Mouse (Mus musculus) lung, postnatal 25 days (tissue): Measurements from ENCODE around the gene Pnp.
"Not testable (repeated sequence)": the region's sequence is repeated elsewhere in the genome, so short reads cannot be mapped to it uniquely, and the experiment has no call there.

ENCODE experiments used
- DNase-seq: peaks from one replicate; pipeline ENCODE4 v3.0.0; 2022; ENCODE audit warnings: low spot score

Pnp gene

DNA sequence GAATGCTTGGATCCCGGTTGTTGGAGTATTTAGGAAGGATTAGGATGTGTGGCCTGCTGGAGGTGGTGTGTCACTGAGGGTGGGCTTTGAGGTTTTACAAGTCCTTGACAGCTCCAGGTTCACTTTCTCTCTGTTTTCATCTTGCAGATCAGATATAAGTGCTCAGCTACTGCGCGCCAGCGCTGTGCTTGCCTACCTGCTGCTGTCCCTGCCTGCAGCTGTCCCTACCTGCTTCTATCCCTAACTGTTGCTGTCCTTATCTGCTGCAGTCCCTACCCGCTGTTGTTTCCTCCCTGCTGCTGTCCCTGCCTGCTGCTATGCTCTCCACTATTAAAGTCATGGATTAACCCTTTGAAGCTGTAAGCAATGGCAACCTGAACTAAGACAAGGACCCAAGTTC is 44.1 kb downstream of the Pnp start:
- DNase-seq = no peak

DNA sequence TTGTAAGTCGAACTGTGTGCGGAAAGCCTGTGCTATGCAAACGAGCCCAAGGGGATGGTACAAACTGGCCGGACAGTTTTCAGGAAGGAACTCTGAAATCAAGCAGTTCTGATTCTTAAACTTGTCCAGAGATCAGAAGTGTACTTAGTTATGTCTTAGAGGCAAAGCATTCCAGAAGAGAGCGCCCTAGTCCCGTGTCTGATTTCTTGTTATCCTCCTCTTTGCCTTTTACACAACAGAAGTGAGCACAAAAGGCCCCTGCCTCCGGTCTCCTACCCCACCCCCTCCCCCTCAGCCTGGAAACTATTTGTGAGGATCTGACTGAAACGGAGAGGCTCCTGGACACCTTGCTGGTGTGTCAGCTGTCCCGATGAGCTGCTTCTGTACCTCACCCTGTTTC is 45.8 kb downstream of the Pnp start:
- no peak for DNase-seq

DNA sequence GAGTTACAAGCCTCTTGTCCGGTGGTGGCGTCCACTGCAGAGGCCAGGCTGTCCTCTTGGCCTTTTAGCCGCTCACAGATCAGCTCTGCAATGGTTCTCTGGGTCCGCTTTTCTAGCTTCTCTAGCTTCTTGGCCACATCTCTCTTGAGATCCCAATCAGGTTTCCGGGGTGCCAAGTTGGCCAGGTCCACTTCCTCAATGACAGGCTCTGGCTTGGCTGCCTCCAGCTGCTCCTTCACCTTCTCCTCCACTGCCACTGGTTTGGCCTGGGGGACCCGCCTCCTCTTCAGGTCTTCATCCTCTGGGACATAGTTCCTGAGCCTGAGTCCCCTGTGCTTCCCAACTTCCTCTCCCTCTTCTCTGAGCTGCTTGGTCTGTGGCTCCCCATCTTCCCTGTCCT is 47.6 kb downstream of the Pnp start:
- not testable (repeated sequence) for DNase-seq

DNA sequence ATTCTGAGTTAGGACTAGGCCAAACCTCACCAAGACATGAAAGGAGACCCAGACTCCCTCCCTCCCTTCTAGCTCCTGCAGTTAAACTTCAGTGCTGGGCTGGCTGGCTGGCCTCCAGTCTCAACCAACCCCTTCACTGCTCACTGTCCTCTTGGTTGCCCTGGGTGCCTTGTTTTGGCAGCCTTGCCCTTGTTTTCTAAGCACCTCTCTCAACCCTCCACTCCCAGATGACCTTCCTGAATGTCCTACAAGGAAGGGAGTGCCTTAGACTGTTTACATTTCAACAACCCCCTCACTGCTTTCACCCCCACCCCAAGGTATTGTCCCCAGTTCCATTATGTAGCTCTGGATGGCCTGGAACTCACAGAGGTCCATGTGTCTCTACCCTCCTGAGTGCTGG is 48.7 kb downstream of the Pnp start:
- no peak for DNase-seq

DNA sequence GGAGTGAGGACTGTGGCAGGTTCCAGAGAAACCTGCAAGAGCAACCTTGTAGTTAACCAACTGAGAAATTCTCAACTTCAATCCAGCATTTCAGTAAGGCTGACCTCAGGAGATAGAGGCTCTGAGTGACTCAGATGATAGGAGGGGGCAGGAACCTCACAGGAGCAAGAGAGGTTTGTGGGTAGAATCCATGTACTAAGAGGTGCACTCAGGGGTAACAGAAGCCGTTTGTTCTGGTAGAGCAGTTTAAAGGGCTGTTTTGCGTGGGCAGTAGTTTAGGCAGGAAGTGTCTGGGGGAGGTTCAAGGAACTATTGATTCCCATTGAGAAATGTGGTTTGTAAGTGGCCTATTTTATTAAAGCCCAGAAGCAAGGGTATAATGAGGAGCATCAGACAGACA is 50.3 kb downstream of the Pnp start:
- DNase-seq = no peak

DNA sequence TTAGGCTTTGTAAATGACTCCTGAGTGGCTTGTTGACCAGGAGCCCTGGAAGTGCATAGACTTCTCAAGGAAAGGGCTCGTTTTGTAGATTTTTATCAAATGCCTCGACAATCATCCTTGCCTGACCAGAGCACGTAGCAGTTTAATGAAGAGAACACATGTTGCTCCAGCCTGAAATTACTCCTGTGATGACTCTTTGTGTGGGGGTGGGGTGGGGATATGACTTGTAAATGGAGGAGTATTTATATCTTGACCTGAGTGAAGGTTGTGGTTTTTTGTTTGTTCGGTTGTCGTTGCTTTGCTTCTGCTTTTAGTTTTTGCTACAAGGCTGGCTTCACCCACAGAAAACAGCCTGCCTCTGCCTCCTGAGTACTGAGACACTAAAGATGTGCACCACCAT is 51.0 kb downstream of the Pnp start:
- no peak for DNase-seq

DNA sequence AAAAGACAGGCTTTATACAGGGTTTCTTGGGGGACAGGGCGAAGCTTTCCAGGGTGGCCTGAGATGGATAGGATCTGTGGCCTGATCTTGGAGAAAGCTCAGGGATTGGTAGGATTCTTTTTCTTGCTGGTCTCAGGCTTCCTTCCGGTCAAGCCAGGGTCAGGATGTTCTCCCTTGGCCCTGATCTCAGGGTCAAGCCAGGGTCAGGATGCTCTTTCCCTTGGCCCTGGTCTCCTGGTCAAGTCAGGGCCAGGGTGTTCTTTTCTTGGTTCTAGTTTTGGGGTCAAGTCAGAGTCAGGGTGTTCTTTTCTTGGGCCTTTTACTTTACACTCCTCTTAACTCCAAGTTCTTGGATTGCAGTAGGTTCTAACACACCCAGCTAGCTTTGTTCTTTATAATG is 56.8 kb downstream of the Pnp start:
- peak; percentile 21 for DNase-seq

DNA sequence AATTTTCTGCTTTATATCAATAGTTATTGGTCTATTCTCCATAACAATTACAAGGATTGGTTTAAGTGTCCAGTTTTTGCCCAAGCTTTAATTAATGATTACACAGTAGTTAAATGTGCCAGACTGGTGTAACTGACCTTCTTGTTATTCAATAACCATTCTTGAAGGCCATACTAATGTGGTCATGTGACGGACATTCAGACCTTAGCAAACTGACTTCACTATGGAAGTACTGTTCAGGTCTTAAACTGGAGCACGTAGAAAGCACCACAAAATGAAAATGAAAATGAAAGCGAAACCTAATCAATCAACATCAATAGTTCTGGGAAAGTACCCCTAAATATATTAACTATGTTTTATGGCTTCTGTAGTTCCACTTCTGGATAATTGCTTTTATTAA is 60.2 kb downstream of the Pnp start:
- DNase-seq = no peak

DNA sequence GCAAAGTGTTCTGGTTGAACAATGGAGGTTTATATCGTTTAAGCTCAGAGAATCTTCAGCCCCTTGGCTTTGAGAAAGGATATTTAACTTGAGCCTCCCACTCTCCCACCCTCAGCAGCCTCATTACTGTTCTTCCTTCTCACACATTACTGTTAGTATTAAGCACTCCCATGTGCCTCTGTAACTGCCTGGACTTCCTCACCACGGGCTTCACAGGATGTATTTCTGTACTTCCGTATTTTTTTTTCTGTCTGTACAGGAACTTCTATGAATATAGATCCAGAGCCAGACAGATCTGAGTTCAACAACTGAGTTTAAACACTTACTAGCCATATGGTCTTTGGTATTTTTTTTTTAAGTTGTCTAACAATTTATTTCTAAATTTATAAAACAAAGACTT is 66.2 kb downstream of the Pnp start:
- DNase-seq = peak; percentile 26

DNA sequence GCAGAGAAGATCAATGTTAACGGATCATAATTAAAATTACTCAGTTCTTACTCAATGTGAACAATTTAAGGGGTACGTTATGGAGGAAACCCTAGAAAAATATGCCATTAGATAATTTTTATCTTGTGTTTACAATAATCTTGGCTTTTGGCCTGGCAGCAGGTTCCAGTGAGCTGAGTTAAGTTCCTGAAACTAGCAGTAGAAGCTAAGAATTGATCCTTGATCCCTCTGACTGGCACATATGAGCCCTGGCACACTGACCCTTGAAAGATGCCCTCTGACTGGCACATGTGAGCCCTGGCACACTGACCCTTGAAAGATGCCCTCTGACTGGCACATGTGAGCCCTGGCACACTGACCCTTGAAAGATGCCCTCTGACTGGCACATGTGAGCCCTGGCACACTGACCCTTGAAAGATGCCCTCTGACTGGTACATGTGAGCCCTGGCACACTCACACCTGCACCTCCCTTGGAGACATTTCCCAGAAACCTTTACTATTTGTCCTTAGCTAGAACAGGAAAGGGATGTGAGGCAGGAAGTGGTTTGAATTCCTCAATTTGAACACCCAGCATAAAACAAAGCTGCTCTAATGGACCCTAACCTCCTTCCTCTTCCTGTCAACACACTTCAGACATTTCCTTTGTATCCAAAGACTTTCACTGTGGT is 67.3 kb downstream of the Pnp start:
- peak; percentile 51 for DNase-seq

DNA sequence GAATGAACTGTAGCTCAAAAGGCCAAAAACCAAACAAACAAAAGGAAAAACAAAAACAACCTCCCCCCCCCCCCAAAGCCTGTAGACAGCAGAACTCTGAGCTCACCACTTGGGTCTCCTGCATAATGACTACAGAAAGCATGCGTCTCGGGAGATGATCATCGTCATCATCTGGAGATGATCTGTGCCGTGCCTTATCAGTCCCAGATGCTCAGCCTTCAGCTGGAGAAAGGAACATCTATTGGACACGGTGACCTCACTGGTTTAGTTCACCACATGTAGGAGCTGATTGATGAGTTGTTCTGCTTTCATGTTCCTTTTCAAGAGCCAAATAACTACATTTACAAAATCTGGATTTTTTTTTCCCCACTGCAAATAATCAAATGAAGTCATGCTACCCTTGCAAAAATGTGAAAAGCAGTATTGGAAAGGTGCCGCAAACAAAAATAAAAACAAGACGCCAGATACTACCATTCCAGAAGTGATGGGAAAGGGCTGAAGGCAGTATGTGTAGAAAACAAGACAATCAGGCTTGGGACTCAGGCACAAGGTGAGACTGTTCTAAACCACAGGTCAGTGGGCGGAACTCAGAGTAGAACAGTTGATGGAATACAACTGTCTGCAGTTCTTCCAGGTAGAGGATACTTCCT is 76.4 kb downstream of the Pnp start, which contains the start of gene Rnase10:
Gene Rnase10, plus strand, starts transcription at position 600 of the 650 bp plus-strand sequence.
- no peak for DNase-seq

DNA sequence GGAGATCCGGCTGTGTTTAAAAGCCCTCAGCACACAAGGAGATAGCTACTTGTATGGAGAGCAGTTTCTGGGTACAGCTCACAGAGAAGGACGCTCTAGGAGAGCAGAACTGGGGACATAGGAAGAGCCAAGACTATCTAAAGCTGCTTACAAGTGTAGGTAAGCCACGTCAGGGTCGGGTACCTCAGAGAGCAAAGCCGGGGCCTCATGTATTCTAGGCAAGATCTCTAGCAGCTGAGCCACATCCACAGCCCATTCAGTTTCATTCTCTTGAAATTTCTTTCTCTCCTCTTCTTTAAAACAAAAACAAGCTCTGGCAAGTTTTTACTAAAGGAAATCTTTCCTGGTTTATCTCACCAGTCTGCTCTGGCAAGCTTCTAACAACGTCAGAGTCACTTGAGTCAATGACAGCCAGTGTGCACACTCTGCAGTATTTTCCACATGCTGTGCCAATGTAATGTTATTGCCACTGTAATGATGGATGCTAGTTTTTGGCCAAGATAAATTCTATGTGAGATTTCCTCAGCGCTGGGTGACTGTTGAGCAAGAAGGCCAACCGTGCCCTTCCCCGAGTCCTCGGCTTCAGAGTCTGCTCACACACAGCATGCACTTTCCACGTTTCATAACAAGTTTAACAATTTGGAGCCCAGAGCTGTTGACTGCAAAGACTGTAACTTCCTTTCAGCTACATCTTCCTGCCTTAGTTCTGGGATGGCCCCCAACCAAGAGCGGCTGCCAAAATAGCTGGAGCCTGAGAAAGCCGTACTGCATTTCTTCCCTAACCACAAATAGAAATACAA is 77.2 kb downstream of the Pnp start:
- DNase-seq = peak; percentile 78

DNA sequence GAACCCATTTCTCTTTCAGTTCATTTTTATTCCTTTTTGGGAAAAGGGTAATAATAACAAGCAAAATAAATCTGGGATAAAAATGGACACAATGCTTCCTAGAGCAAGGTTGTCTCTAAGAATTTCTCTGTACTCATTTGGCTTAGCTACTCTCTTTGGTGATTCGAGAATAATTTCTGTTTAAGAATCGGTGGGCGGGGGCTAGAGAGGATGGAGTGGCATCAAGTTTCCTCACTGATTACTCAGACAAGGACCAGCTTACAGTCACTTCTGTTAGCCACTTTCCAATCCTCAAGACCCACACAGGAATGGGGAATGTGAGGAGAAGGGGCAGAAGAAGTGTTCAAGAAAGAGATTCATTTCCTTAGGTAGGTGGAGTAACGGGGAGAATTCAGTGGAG is 77.9 kb downstream of the Pnp start:
- no peak for DNase-seq

DNA sequence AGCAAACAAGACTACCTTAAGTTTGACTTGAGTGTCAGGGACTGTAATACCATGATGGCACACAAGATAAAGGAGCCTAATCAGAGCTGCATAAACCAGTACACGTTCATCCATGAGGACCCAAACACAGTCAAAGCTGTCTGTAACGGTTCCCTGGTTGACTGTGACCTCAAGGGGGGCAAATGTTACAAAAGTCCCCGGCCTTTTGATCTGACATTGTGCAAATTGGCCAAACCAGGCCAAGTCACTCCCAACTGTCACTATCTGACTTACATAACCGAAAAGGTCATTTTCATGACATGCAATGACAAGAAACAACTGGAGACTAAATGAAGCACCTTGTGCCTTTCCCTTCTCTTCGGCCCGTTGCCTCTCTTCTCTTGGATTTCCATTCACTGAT is 78.7 kb downstream of the Pnp start:
- peak; percentile 42 for DNase-seq

DNA sequence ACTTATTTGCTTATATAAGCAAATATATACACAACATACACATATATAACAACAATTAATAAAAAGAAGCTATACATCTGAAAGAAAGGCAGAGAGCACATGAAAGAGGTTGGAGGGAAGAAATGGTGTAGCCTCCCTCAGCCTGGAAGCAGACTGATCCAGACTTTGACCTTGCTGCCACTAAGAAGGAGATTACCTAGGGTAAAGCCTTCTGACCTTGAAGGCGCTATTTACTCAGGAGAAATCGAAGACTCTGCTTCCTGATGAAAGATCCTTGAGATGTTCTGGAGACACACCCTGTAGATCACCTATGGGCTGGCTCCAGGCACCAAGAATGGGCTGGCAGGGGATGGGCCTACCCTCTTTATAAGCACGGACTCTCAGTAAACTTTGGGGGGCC is 83.8 kb downstream of the Pnp start:
- DNase-seq = not testable (repeated sequence)
